In genomic region chr5:117976263-117976656, GRCm38 (mm10) we compare ENCODE assay signal across 8 mouse cellular contexts. TPM values are rescaled to one million over a fixed set of nuclear protein-coding genes. Genes with fewer than 3 reads are reported as not detected.
A peak's percentile ranks its signal among the peaks of the same experiment; 100 is the strongest.
DNase-seq lines count a peak whose midpoint lies in the region; ATAC-seq and TF ChIP-seq lines count a peak whose summit lies in the region.

No protein-coding gene starts in this region.

- peak; percentile 9 to 11 for DNase-seq in spleen, adult 2 months (ENCODE audit: low read depth in 1 of 2, low spot score in 2 of 2)
- no peak for DNase-seq in spleen, postnatal 10 days (ENCODE audit: low spot score in 2 of 2)
- DNase-seq in adrenal gland, postnatal 14 days: no peak

- 0 out of 2 replicates have a peak overlapping the region, but pooled peaks have one; percentile 2 for H3K9ac ChIP-seq in limb, embryonic 15.5 days
- H3K9ac ChIP-seq in stomach, embryonic 15.5 days: 0 out of 2 replicates have a peak overlapping the region, but pooled peaks have one; percentile 2

- peak overlapping the region; percentile 68 for H3K4me2 ChIP-seq in limb, embryonic 15.5 days
- H3K4me2 ChIP-seq in stomach, embryonic 15.5 days: peak overlapping the region; percentile 79

- H3K4me3 ChIP-seq in erythroblast, embryonic 14.5 days (replicated peaks): peak overlapping the region; percentile 90
- peak overlapping the region; percentile 95 for H3K4me3 ChIP-seq in spleen, adult 2 months (ENCODE audit: extremely low read depth, insufficient read depth, insufficient read length)
- peak overlapping the region; percentile 100 for H3K4me3 ChIP-seq in limb, embryonic 15.5 days
- peak overlapping the region; percentile 100 for H3K4me3 ChIP-seq in stomach, embryonic 15.5 days (replicated peaks)

- H3K4me1 ChIP-seq in erythroblast, embryonic 14.5 days (ENCODE audit: control insufficient read depth): peaks cover 15% of the 10 kb centered on the region
- peaks cover 10% of the 10 kb centered on the region for H3K4me1 ChIP-seq in spleen, adult 2 months (ENCODE audit: control insufficient read depth, insufficient read depth, insufficient read length)
- peaks cover 23% of the 10 kb centered on the region for H3K4me1 ChIP-seq in limb, embryonic 15.5 days
- peaks cover 21% of the 10 kb centered on the region for H3K4me1 ChIP-seq in stomach, embryonic 15.5 days

- peaks cover 18% of the 10 kb centered on the region for H3K27me3 ChIP-seq in erythroblast, embryonic 14.5 days (ENCODE audit: control insufficient read depth)
- no peaks in the 10 kb centered on the region for H3K27me3 ChIP-seq in spleen, adult 2 months (ENCODE audit: control insufficient read depth, insufficient read depth, low read length)
- no peaks in the 10 kb centered on the region for H3K27me3 ChIP-seq in limb, embryonic 15.5 days
- H3K27me3 ChIP-seq in stomach, embryonic 15.5 days (replicated peaks): no peaks in the 10 kb centered on the region

- ATAC-seq in erythroblast, adult 5-6 weeks (replicated peaks; ENCODE audit: low FRiP score, poor library complexity, severe bottlenecking): no peak
- no peak for ATAC-seq in limb, embryonic 15.5 days (ENCODE audit: insufficient number of reproducible peaks, low FRiP score, low TSS enrichment, low read depth)
- no peak for ATAC-seq in stomach, embryonic 15.5 days (ENCODE audit: insufficient read depth, low FRiP score, low read depth)
- ATAC-seq in monocyte, adult 5-6 weeks (replicated peaks; ENCODE audit: insufficient number of reproducible peaks, low FRiP score, low TSS enrichment, poor library complexity, severe bottlenecking): no peak

- 0 out of 2 replicates have a peak, but pooled peaks cover 2% of the 10 kb centered on the region for H3K36me3 ChIP-seq in erythroblast, embryonic 14.5 days (ENCODE audit: control insufficient read depth)
- no peaks in the 10 kb centered on the region; the same call in 1 of the 2 replicates for H3K36me3 ChIP-seq in spleen, adult 2 months (ENCODE audit: control insufficient read depth, insufficient read depth, low read length)
- H3K36me3 ChIP-seq in limb, embryonic 15.5 days: peaks cover 17% of the 10 kb centered on the region
- H3K36me3 ChIP-seq in stomach, embryonic 15.5 days: no peaks in the 10 kb centered on the region; the same call in none of the 2 replicates

- no peak overlapping the region for H3K27ac ChIP-seq in spleen, adult 2 months (ENCODE audit: insufficient read depth, low read length)
- no peak overlapping the region for H3K27ac ChIP-seq in limb, embryonic 15.5 days
- no peak overlapping the region for H3K27ac ChIP-seq in stomach, embryonic 15.5 days

- H3K9me3 ChIP-seq in erythroblast, embryonic 14.5 days (ENCODE audit: control insufficient read depth, low read length): no peaks in the 10 kb centered on the region
- H3K9me3 ChIP-seq in limb, embryonic 15.5 days: no peaks in the 10 kb centered on the region
- no peaks in the 10 kb centered on the region for H3K9me3 ChIP-seq in stomach, embryonic 15.5 days

- TF ChIP-seq CTCF in spleen, adult 2 months (IDR thresholded peaks at IDR 0.05; ENCODE audit: extremely low read depth, insufficient read depth, insufficient read length, insufficient replicate concordance): no peak

- WGBS in spleen, adult 2 months: 23% methylated on average over 19 of the region's 19 CpGs
- 21% methylated on average over 19 of the region's 19 CpGs for WGBS in limb, embryonic 15.5 days
- WGBS in stomach, embryonic 15.5 days: 19% methylated on average over 19 of the region's 19 CpGs

- no peak for TF ChIP-seq POLR2A in spleen, adult 2 months (IDR thresholded peaks at IDR 0.05; ENCODE audit: low read depth, low read length)

RNA-seq across cellular contexts. Expression of gene Fbxo21, which starts 0.3 kb away (rescaled TPM):
- 0.06 and 0.09 TPM in 2 replicates for polyA plus RNA-seq in erythroblast, embryonic 14.5 days (2012)
- 1.7 TPM in 1 of 2 replicates, not detected in the other for total RNA-seq in erythroblast, adult 5-6 weeks (2015; ENCODE audit: low replicate concordance)
- total RNA-seq in erythroblast, adult 5-6 weeks (2017; ENCODE audit: low replicate concordance): 0.98 and 2.0 TPM in 2 replicates
- polyA plus RNA-seq in spleen, adult 2 months (2012; rRNA removed): 15.7 and 20.6 TPM in 2 replicates
- polyA plus RNA-seq in limb, embryonic 15.5 days (2015; fragmentation: Nextera tagmentation; extraction: Ambion mirVana): 48.5 and 49.2 TPM in 2 replicates
- polyA plus RNA-seq in stomach, embryonic 15.5 days (2015; fragmentation: Nextera tagmentation; extraction: Ambion mirVana): 61.2 and 65.7 TPM in 2 replicates
- total RNA-seq in monocyte, adult 5-6 weeks (2017): 7.4 to 11.1 TPM (median 10.7 TPM) in 3 replicates
- 77.8 and 121 TPM in 2 replicates for total RNA-seq in adrenal gland, postnatal 14 days (2021)

RNA-seq across cellular contexts. Expression of gene Tesc, which starts 51.3 kb away (rescaled TPM):
- polyA plus RNA-seq in erythroblast, embryonic 14.5 days (2012): 0.04 and 0.13 TPM in 2 replicates
- total RNA-seq in erythroblast, adult 5-6 weeks (2015; ENCODE audit: low replicate concordance): 4.6 TPM in 1 of 2 replicates, not detected in the other
- 0.56 and 2.6 TPM in 2 replicates for total RNA-seq in erythroblast, adult 5-6 weeks (2017; ENCODE audit: low replicate concordance)
- polyA plus RNA-seq in spleen, adult 2 months (2012; rRNA removed): 17.1 and 21.2 TPM in 2 replicates
- 25.9 and 27.2 TPM in 2 replicates for polyA plus RNA-seq in limb, embryonic 15.5 days (2015; fragmentation: Nextera tagmentation; extraction: Ambion mirVana)
- polyA plus RNA-seq in stomach, embryonic 15.5 days (2015; fragmentation: Nextera tagmentation; extraction: Ambion mirVana): 16.0 and 17.7 TPM in 2 replicates
- 1.9 to 6.9 TPM (median 2.7 TPM) in 3 replicates for total RNA-seq in monocyte, adult 5-6 weeks (2017)
- total RNA-seq in adrenal gland, postnatal 14 days (2021): 78.8 and 80.8 TPM in 2 replicates

Comparison
In these comparisons a context has a peak if more than half of its experiments do, and no peak if none do; other contexts are left out.
1. DNase-seq: peak in spleen, adult 2 months (2 of 2); none in spleen, postnatal 10 days (0 of 2) and adrenal gland, postnatal 14 days (single experiment).
2. RNA of gene Fbxo21, which starts 0.3 kb away (polyA plus RNA-seq): 61.2 to 65.7 TPM in stomach, embryonic 15.5 days, 48.5 to 49.2 TPM in limb, embryonic 15.5 days and 15.7 to 20.6 TPM in spleen, adult 2 months; 0.06 to 0.09 TPM in erythroblast, embryonic 14.5 days; every median in the first group is over 10 times any median in the second.
3. RNA of gene Tesc, which starts 51.3 kb away (polyA plus RNA-seq): 25.9 to 27.2 TPM in limb, embryonic 15.5 days, 17.1 to 21.2 TPM in spleen, adult 2 months and 16.0 to 17.7 TPM in stomach, embryonic 15.5 days; 0.04 to 0.13 TPM in erythroblast, embryonic 14.5 days; every median in the first group is over 10 times any median in the second.
4. Peak in every context shown above with its lines, with median percentiles within 50 percentile points of each other: H3K4me3 ChIP-seq.